Mouse (Mus musculus): Measurements from ENCODE around the gene Mpzl3.

- no peak for TF ChIP-seq CTCF (conservative IDR thresholded peaks at IDR 0.05 in 1 of 2, IDR thresholded peaks at IDR 0.05 in 1 of 2; ENCODE audit: low read depth in 2 of 2, low read length in 2 of 2)
- TF ChIP-seq ZC3H11A (IDR thresholded peaks at IDR 0.05; ENCODE audit: low read depth, low read length) = no peak
- TF ChIP-seq NRF1 (IDR thresholded peaks at IDR 0.05; ENCODE audit: low read depth, low read length) = no peak
- no peak for TF ChIP-seq UBTF (IDR thresholded peaks at IDR 0.05; ENCODE audit: low read depth, low read length)
- no peak for TF ChIP-seq NELFE (IDR thresholded peaks at IDR 0.05; ENCODE audit: low read depth, low read length)
- TF ChIP-seq ZMIZ1 (IDR thresholded peaks at IDR 0.05; ENCODE audit: low read depth, low read length) = no peak
- no peak for TF ChIP-seq ELF1 (IDR thresholded peaks at IDR 0.05; ENCODE audit: low read depth, low read length)
- TF ChIP-seq E2F4 (IDR thresholded peaks at IDR 0.05; ENCODE audit: insufficient replicate concordance, low read depth, low read length) = no peak
- no peak for TF ChIP-seq HCFC1 (IDR thresholded peaks at IDR 0.05; ENCODE audit: low read depth, low read length)
- no peak for TF ChIP-seq POLR2A (IDR thresholded peaks at IDR 0.05; ENCODE audit: low read depth, low read length)
- no peak for TF ChIP-seq BHLHE40 (IDR thresholded peaks at IDR 0.05; ENCODE audit: low read depth, low read length)
- no peak for TF ChIP-seq USF2 (conservative IDR thresholded peaks at IDR 0.05; ENCODE audit: low read depth, low read length)
- TF ChIP-seq USF1 (IDR thresholded peaks at IDR 0.05; ENCODE audit: low read depth, low read length) = no peak
- no peak for TF ChIP-seq RAD21 (IDR thresholded peaks at IDR 0.05; ENCODE audit: low read depth, low read length)
Measured at GRCm38 (mm10) chr9:45066735-45067134, 11.7 kb downstream of the Mpzl3 start.

Measured in CH12.LX (cell line).